Mouse (Mus musculus) neural tube, embryonic 11.5 days (tissue): Measurements from ENCODE around the gene 6330409D20Rik. TPM values are rescaled to one million over a fixed set of nuclear protein-coding genes. Genes with fewer than 3 reads are reported as not detected.
A peak's percentile ranks its signal among the peaks of the same experiment; 100 is the strongest.

Experiments
- ATAC-seq: fragments of 200-750 bp; cut with Nextera tagmentation; 2 replicates; pipeline ENCODE4 v1.8.0; 2017; ENCODE audit warnings: moderate number of reproducible peaks, mild to moderate bottlenecking, moderate TSS enrichment, moderate library complexity; ENCODE audit not compliant: insufficient read depth, low FRiP score, low TSS enrichment
- DNase-seq: peaks from one replicate; pipeline ENCODE4 v3.0.0-alpha.2; 2015; ENCODE audit warnings: low spot score
- H3K27ac ChIP-seq: fragments of 300-500 bp; sonication (generic); 2 replicates; pipeline ENCODE4 v1.5.1; 2014; ENCODE audit warnings: low read depth, mild to moderate bottlenecking, low read length
- H3K27me3 ChIP-seq: fragments of 300-500 bp; sonication (generic); 2 replicates; pipeline ENCODE4 v1.6.1; 2014; ENCODE audit warnings: mild to moderate bottlenecking, low read length, mixed read lengths; ENCODE audit not compliant: control insufficient read depth, insufficient read depth
- H3K36me3 ChIP-seq: fragments of 300-500 bp; sonication (generic); 2 replicates; pipeline ENCODE4 v1.6.1; 2014; ENCODE audit warnings: mild to moderate bottlenecking, low read length, moderate library complexity, mixed read lengths; ENCODE audit not compliant: control insufficient read depth, insufficient read depth
- H3K4me1 ChIP-seq: fragments of 300-500 bp; sonication (generic); 2 replicates; pipeline ENCODE4 v1.6.1; 2014; ENCODE audit warnings: low read length, mixed read lengths; ENCODE audit not compliant: control insufficient read depth, insufficient read depth
- H3K4me2 ChIP-seq: fragments of 300-500 bp; sonication (generic); 2 replicates; pipeline ENCODE4 v1.6.1; 2014; ENCODE audit warnings: low read depth, mild to moderate bottlenecking, moderate library complexity
- H3K4me3 ChIP-seq: fragments of 300-500 bp; sonication (generic); 2 replicates; pipeline ENCODE4 v1.5.1; 2014; ENCODE audit warnings: low read depth, low read length
- H3K9ac ChIP-seq: fragments of 300-500 bp; sonication (generic); 2 replicates; pipeline ENCODE4 v1.6.1; 2014; ENCODE audit warnings: mild to moderate bottlenecking, low read length
- H3K9me3 ChIP-seq: fragments of 300-500 bp; sonication (generic); 2 replicates; pipeline ENCODE4 v1.6.1; 2016; ENCODE audit warnings: low read length; ENCODE audit not compliant: control insufficient read depth
- WGBS: fragments of 180-500 bp; shearing (Covaris S2); extraction: QIAGEN DNeasy Blood & Tissue Kit; methylation state at CpG from one replicate; pipeline ENCODE4 v1.1.7; 2014; 5-methylcytosine and 5-hydroxymethylcytosine counted together
- polyA plus RNA-seq: library from polyadenylated mRNA; unstranded; fragments of >200 nt; fragmentation: Nextera tagmentation; extraction: Ambion mirVana; gene quantifications from 2 replicates; pipeline ENCODE4 v1.2.1, GENCODE M21; 2014

Gene 6330409D20Rik
- polyA plus RNA-seq, 1 experiment from 2014 or later = 2.2 TPM

- no peak for DNase-seq
- no peak overlapping the region for H3K4me3 ChIP-seq
- no peak overlapping the region for H3K27ac ChIP-seq
- H3K36me3 ChIP-seq = no peaks in the 10 kb centered on the region
- 84% methylated on average over 16 of the region's 16 CpGs for WGBS
- no peak overlapping the region for H3K4me2 ChIP-seq
- no peak for ATAC-seq
- no peak overlapping the region for H3K9ac ChIP-seq
- no peaks in the 10 kb centered on the region for H3K27me3 ChIP-seq
- H3K4me1 ChIP-seq = peaks cover 6% of the 10 kb centered on the region
- no peaks in the 10 kb centered on the region for H3K9me3 ChIP-seq
Observed at GRCm38 (mm10) chr2:32724832-32725790, 15.7 kb downstream of the 6330409D20Rik start.

DNA sequence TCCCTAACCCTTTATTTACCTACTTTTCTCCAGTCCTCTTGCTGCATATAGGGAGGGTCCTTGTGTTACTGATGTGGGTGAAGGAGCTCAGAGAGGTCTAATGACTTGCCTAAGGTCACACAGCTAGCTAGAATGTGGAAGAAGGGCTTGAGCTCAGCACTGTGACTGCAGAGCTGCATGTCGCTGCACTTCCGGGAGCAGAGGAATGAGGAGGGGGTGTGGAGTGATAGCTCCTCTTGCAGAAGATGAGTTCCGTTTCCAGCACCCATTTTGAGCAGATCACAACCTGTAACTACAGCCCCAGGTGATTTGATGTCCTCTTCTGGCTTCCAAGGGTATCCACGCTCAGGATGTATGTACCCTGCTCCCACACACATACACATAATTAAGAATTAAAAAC is 16.7 kb downstream of the 6330409D20Rik start:
- Histone ChIP-seq H3K27me3 (no peaks in the 10 kb centered on the region), H3K4me1 (peaks cover 6% of the 10 kb centered on the region), H3K4me2 (no peak overlapping the region), H3K9me3 (no peaks in the 10 kb centered on the region), H3K36me3 (no peaks in the 10 kb centered on the region), H3K9ac (no peak overlapping the region), H3K27ac (no peak overlapping the region), H3K4me3 (no peak overlapping the region)
- DNase-seq (no peak), ATAC-seq (no peak)
- 86% methylated on average over 4 of the region's 4 CpGs for WGBS

GRCm38 (mm10) chr2:32722581-32722980 is 18.2 kb downstream of the 6330409D20Rik start:
- no peaks in the 10 kb centered on the region for H3K27me3 ChIP-seq
- ATAC-seq (no peak), DNase-seq (no peak)
- no peak overlapping the region for H3K4me3 ChIP-seq
- H3K9ac ChIP-seq = no peak overlapping the region
- WGBS = 84% methylated on average over 3 of the region's 3 CpGs
- H3K4me1 ChIP-seq = peaks cover 5% of the 10 kb centered on the region
- no peak overlapping the region for H3K27ac ChIP-seq
- H3K36me3 ChIP-seq = no peaks in the 10 kb centered on the region
- H3K9me3 ChIP-seq = no peaks in the 10 kb centered on the region
- no peak overlapping the region for H3K4me2 ChIP-seq

- H3K9me3 ChIP-seq = no peaks in the 10 kb centered on the region
- H3K4me1 ChIP-seq = peaks cover 4% of the 10 kb centered on the region
- H3K27ac ChIP-seq = no peak overlapping the region
- no peaks in the 10 kb centered on the region for H3K36me3 ChIP-seq
- H3K4me3 ChIP-seq = no peak overlapping the region
- H3K27me3 ChIP-seq = no peaks in the 10 kb centered on the region
- ATAC-seq (no peak), DNase-seq (no peak)
- WGBS = 65% methylated on average over 6 of the region's 6 CpGs
- H3K4me2 ChIP-seq = no peak overlapping the region
- no peak overlapping the region for H3K9ac ChIP-seq
Observed at GRCm38 (mm10) chr2:32722046-32722445, 18.8 kb downstream of the 6330409D20Rik start.

DNA sequence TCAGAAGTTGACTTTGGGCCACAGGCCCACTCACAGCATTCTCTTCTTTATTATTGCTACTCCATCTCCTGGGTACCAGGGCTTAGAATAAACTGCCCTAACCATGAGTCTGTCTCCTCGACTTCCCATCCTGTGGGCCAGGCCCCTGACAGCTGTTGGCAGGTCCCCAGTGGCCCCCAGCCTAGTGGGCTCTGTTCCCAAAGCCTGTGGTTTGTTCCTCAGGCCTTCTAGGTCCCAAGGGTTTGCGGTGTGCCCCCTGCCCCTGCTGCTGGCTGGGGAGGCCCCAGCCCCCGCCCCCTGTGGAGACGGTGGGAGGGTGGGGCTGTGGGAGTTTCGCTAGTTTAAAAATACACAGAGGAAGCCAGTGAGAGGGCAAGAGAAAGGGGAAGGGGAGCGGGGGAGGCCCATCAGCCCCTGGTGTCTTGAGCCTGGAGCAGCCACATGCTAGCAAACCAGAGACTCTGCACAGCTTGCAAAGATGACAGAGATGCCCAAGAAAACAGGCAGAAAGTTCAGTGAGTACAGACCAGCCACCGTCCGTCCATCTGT is 20.1 kb downstream of the 6330409D20Rik start, which contains the start of gene Sh2d3c:
Gene Sh2d3c (plus strand): TSS at position 375 of the 549 bp plus-strand sequence.
- DNase-seq (no peak), ATAC-seq (no peak)
- Histone ChIP-seq H3K4me2 (no peak within 1 kb of the TSS), H3K4me1 (peaks cover 4% of the 10 kb centered on the region), H3K27me3 (no peaks in the 10 kb centered on the region), H3K9ac (0 out of 2 replicates have a peak within 1 kb of the TSS, but pooled peaks have one; percentile 26), H3K36me3 (no peaks in the 10 kb centered on the region), H3K27ac (no peak within 1 kb of the TSS), H3K4me3 (no peak within 1 kb of the TSS), H3K9me3 (no peaks in the 10 kb centered on the region)
- WGBS = 62% methylated on average over 8 of the region's 8 CpGs

DNA sequence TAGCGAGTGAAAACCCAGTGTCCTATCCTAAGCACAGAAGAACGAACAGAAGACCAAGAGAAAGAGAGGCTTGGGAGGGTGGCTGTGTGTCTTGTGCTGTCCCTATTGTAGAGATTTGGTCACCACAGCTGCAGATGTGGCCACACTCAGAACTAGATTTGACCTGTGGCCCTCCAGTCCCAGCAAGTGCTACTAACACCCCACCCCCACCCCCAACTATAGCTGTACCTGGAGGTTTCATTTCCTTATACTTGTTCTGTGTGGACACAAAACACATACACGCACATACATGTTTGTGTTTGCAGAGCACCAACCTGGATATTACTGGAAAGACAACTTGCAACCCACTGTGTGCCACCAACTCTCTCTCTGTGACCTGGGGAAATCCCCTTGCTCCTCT is 20.8 kb downstream of the 6330409D20Rik start:
- no peak for DNase-seq
- WGBS = 98% methylated on average over 3 of the region's 3 CpGs
- no peaks in the 10 kb centered on the region for H3K9me3 ChIP-seq
- no peaks in the 10 kb centered on the region for H3K27me3 ChIP-seq
- no peak overlapping the region for H3K9ac ChIP-seq
- no peak overlapping the region for H3K27ac ChIP-seq
- H3K4me1 ChIP-seq = peaks cover 4% of the 10 kb centered on the region
- ATAC-seq = no peak
- no peaks in the 10 kb centered on the region for H3K36me3 ChIP-seq
- no peak overlapping the region for H3K4me2 ChIP-seq
- no peak overlapping the region for H3K4me3 ChIP-seq

DNA sequence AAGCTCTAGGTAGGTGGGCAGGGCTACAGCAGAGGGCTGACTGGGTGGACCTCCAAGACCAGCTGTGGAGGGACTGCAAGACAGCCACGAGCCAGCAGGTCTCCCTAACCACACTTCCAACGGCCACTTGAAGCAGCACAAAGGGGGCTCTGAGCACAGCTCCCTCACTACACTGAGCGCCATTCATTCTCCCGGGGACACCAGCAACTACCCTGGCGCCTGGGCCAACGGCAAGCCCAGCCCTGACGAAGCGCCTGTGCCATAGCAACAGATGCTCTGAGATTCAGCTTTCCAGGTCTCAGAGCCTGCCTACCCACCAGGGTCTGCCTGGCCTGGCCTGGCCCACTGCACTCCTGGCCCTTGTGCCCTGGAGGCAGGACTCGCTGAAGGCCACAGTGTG is 22.1 kb downstream of the 6330409D20Rik start:
- Histone ChIP-seq H3K27ac (no peak overlapping the region), H3K4me2 (no peak overlapping the region), H3K9ac (no peak overlapping the region), H3K9me3 (no peaks in the 10 kb centered on the region), H3K27me3 (no peaks in the 10 kb centered on the region), H3K4me1 (peaks cover 8% of the 10 kb centered on the region), H3K36me3 (no peaks in the 10 kb centered on the region), H3K4me3 (no peak overlapping the region)
- peak; percentile 40 for DNase-seq
- no peak for ATAC-seq
- 52% methylated on average over 9 of the region's 9 CpGs for WGBS

DNA sequence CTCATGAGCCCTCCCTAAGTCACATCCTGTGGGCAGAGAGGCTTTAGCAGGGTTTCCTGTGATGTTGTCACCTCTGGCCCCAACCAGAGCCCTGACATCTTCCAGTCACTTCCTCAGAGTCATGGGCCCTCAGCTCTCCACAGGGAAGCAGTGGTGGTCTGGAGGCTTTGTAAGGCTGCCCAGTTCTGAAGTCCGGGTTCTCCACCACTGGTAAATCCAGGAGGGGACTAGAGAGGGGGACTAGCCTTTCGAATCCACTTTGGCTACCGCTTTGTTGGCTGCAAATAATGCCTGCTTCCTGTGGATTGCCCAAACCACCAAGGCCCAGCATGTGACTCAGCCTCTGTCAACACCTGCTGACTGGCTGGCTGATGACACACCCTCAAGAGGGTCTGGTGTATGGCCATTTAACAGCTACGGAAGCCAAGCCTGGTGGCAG is 25.8 kb downstream of the 6330409D20Rik start:
- no peak overlapping the region for H3K9ac ChIP-seq
- H3K27ac ChIP-seq = no peak overlapping the region
- ATAC-seq = no peak
- H3K9me3 ChIP-seq = no peaks in the 10 kb centered on the region
- no peak overlapping the region for H3K4me3 ChIP-seq
- H3K4me2 ChIP-seq = no peak overlapping the region
- no peaks in the 10 kb centered on the region for H3K27me3 ChIP-seq
- DNase-seq = no peak
- peaks cover 12% of the 10 kb centered on the region for H3K4me1 ChIP-seq
- 65% methylated on average over 4 of the region's 4 CpGs for WGBS
- peaks cover 3% of the 10 kb centered on the region for H3K36me3 ChIP-seq
